Mouse (Mus musculus) megakaryocyte, adult 5-6 weeks (primary cell): ENCODE data around the gene Olfr1057. TPM values are rescaled to one million over a fixed set of nuclear protein-coding genes. Genes with fewer than 3 reads are reported as not detected.
"Not testable (repeated sequence)": the region's sequence is repeated elsewhere in the genome, so short reads cannot be mapped to it uniquely, and the experiment has no call there.

ENCODE experiments used
- ATAC-seq: 2 replicates; pipeline ENCODE4 v1.8.0; 2016; ENCODE audit warnings: mild to moderate bottlenecking, inconsistent platforms; ENCODE audit not compliant: poor library complexity, severe bottlenecking
- total RNA-seq, 2 experiments: library from RNA; stranded (forward) in 1 of 2; stranded (reverse) in 1 of 2; fragments of 153-499, 151-499 nt in 1 of 2; fragments of 221-1000, 200-1000 nt in 1 of 2; gene quantifications; 2 replicates each; pipeline versions ENCODE4 v1.2.3 to v1.2.4; 2015 to 2017

The Olfr1057 gene
- total RNA-seq (2015): not detected in 2 replicates
- total RNA-seq (2017): not detected in 2 replicates

DNA sequence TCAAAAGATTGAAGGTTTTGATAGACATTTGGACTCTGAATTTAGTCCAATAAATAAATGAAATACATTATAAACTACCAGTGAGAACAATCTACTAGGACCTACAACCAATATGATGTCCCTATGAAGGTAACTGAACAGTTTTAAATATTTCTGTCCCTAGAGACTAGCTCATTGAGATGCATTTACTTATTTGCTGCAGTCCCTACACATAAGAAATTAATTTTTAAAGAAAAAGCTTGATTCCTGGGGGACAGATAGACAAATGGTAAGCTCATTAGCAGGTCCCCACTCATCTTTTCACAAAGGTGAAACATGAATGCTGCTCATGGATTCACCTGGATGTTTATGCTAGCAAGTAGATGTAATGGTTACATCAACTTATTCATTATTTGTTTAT lies at the start of gene Olfr1057:
TSS of gene Olfr1057 (minus strand) at position 101 of the 400 bp plus-strand sequence.
- ATAC-seq: no peak

DNA sequence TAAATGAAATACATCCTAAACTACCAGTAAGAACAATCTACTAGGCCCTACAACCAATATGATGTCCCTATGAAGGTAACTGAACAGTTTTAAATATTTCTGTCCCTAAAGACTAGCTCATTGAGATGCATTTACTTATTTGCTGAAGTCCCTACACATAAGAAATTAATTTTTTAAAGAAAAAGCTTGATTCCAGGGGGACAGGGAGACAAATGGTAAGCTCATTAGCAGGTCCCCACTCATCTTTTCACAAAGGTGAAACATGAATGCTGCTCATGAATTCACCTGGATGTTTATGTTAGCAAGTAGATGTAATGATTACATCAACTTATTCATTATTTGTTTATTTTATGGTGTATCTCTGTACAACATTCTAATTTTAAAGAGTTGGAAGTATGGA lies 48.5 kb upstream of the Olfr1057 start, which contains the start of gene Olfr1062:
TSS of gene Olfr1062 (minus strand) at position 101 of the 400 bp plus-strand sequence.
- not testable (repeated sequence) for ATAC-seq

DNA sequence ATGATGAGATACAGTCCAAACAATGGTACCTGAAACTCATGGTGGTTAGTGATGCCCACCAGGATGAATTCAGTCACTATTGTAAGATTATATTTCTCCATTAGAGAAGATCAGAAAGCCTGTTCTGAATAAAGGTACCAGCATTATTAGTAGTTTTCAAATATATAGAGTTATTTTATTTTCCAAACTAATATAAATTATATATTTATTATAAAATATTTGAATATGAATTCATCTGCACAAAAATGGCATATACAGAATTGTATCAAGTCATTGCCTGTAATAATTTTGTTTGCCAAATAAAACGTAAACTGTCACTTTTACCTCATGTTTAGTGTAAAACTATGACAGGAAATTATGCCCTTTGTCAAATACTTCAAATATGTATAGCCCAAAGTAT lies 35.8 kb upstream of the Olfr1057 start, which contains the start of gene Olfr1061:
TSS of gene Olfr1061 (minus strand) at position 101 of the 400 bp plus-strand sequence.
- ATAC-seq: no peak

DNA sequence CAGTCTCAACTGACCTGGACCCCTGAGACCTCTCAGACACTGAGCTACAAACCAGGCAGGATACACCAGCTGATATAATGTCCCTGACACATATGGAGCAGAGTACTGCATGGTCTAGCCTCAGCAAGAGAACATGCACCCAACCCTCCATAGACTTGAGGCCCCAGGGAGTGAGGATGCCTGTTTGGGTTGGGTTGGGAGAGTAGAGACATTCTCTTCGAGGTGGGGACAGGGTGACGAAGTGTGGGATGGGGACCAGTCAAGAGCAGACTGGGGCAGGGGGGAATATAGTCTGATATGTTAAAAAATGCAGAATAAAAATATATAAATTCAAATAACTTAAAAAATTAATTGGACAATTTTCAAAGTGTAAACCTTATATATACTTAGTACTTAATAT lies 16.9 kb upstream of the Olfr1057 start:
- ATAC-seq: no peak

DNA sequence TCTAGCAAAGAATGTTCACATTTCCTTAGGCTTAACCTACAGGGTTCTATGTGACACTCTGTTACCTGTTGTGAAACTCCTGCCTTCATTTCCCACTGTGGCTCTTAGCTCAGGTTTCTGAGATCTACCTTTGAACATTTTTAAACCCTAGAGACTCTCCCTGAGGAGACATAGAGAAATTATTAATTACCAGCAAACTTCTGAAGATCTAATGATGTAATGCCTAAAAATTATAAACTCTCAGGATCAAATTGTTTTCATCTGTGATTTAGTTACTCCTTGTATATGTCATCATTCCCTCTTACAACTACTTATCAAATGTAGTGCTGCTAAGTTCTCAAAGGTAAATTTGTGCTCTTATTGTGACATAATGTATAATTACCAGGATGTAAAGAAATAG lies 10.3 kb upstream of the Olfr1057 start, which contains the start of gene Olfr1058:
TSS of gene Olfr1058 (minus strand) at position 101 of the 400 bp plus-strand sequence.
- not testable (repeated sequence) for ATAC-seq

DNA sequence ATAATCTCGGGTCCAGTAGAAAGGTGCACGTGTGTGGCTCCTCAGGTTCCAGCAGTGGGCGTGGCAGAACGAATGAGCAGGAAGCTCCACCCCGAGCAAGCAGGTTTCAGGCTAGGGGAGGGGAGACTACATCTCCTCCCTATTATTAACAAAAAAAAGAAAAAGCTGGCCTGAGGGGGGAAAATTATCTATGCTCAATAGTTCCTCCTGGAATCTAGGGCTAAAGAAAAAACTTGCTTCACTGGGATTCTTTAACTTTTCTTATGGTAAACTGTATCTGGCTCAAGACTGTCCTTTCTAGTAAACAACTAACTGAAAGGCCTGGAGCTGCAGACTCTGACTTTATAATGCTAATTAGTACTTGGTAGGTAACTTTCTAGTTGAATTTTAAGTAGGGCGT lies 11.9 kb downstream of the Olfr1057 start:
- not testable (repeated sequence) for ATAC-seq

DNA sequence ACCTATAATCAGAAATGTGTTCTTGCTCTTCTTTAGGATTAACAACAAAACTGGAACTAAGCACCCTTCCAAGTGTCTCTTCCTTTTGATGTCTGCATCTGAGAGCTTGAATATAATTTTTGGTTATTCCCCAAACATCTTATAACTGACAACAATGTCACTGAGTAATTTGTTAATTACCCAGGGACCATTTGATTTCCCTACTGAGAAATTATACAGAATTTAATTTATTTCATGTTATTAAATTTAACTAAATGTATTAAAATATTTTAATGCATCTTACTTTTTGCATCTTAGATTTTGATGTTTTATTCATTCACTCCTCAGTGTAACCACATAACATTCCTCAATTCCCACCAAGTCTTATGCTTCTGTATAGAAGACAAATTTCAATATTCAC lies 15.8 kb downstream of the Olfr1057 start, which contains the start of gene Olfr1056:
TSS of gene Olfr1056 (minus strand) at position 101 of the 400 bp plus-strand sequence.
- ATAC-seq: no peak

DNA sequence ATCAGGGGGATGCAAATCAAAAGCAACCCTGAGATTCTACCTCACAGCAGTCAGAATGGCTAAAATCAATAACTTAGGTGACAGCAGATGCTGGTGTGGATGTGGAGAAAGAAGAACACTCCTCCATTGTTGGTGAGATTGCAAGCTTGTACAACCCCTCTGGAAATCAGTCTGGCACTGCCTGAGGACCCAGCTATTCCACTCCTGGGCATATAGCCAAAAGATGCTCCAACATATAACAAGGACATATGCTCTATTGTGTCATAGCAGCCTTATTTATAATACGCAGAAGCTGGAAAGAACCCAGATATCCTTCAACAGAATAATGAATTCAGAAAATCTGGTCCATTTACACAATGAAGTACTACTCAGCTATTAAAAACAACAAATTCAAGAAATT lies 26.4 kb downstream of the Olfr1057 start:
- not testable (repeated sequence) for ATAC-seq

DNA sequence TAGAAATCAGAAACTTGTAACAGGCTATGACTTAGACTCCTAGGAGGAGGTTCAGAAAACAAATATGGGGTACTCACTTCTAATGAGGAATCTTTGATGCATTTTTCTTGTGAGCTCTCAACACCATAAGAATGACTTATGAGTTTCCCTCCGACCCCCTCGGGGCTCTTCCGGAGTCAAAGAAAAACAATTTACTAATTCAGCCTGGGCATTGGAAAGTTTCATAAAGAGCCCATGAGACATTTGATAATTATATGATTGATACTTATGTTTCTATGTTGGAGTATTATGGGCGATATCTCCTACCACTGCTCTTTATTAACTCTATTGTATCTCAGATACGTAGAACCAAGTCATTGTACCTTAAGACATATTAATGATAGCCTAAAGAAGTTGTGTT lies 28.0 kb downstream of the Olfr1057 start, which contains the start of gene Olfr1055:
TSS of gene Olfr1055 (minus strand) at position 101 of the 400 bp plus-strand sequence.
- ATAC-seq: no peak

DNA sequence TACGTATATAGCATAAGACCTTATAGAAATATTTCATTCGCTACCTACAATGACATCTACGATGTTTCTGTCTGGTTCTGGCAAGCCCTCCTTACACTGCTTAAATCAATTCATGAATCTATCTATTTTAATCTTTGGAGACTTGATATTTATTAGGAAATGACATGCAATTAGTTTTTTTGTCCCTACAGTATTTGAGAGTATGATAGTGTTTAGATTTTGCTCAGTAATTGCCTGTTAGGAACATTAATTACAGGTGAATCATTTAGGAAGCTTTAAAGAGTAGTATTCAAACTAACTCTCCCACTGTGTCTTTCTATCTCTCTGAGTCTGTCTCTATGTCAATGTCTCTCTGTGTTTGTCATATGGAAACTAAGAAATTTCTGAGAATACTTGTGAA lies 42.9 kb downstream of the Olfr1057 start, which contains the start of gene Olfr1054:
TSS of gene Olfr1054 (minus strand) at position 101 of the 400 bp plus-strand sequence.
- no peak for ATAC-seq

Other genes starting within 250 kb of the Olfr1057 start
- not detected in 2 replicates for gene Olfr1039, start 242.5 kb downstream of the Olfr1057 start, total RNA-seq (2015)
- not detected in 2 replicates for gene Olfr1039, start 242.5 kb downstream of the Olfr1057 start, total RNA-seq (2017)
- gene Olfr1040, start 231.7 kb downstream of the Olfr1057 start, total RNA-seq (2015): not detected in 2 replicates
- not detected in 2 replicates for gene Olfr1040, start 231.7 kb downstream of the Olfr1057 start, total RNA-seq (2017)
- not detected in 2 replicates for gene Olfr1042, start 216.6 kb downstream of the Olfr1057 start, total RNA-seq (2015)
- gene Olfr1042, start 216.6 kb downstream of the Olfr1057 start, total RNA-seq (2017): not detected in 2 replicates
- not detected in 2 replicates for gene Olfr1043, start 210.9 kb downstream of the Olfr1057 start, total RNA-seq (2015)
- not detected in 2 replicates for gene Olfr1043, start 210.9 kb downstream of the Olfr1057 start, total RNA-seq (2017)
- gene Olfr1044, start 200.6 kb downstream of the Olfr1057 start, total RNA-seq (2015): not detected in 2 replicates
- gene Olfr1044, start 200.6 kb downstream of the Olfr1057 start, total RNA-seq (2017): not detected in 2 replicates
- gene Olfr52, start 192.7 kb downstream of the Olfr1057 start, total RNA-seq (2015): not detected in 2 replicates
- gene Olfr52, start 192.7 kb downstream of the Olfr1057 start, total RNA-seq (2017): not detected in 2 replicates
- gene Olfr1045, start 175.4 kb downstream of the Olfr1057 start, total RNA-seq (2015): not detected in 2 replicates
- not detected in 2 replicates for gene Olfr1045, start 175.4 kb downstream of the Olfr1057 start, total RNA-seq (2017)
- not detected in 2 replicates for gene Olfr1046, start 159.1 kb downstream of the Olfr1057 start, total RNA-seq (2015)
- gene Olfr1046, start 159.1 kb downstream of the Olfr1057 start, total RNA-seq (2017): not detected in 2 replicates
- gene Olfr1047, start 147.0 kb downstream of the Olfr1057 start, total RNA-seq (2015): not detected in 2 replicates
- gene Olfr1047, start 147.0 kb downstream of the Olfr1057 start, total RNA-seq (2017): not detected in 2 replicates
- not detected in 2 replicates for gene Olfr1048, start 138.1 kb downstream of the Olfr1057 start, total RNA-seq (2015)
- not detected in 2 replicates for gene Olfr1048, start 138.1 kb downstream of the Olfr1057 start, total RNA-seq (2017)
- not detected in 2 replicates for gene Olfr1049, start 120.1 kb downstream of the Olfr1057 start, total RNA-seq (2015)
- 0.37 TPM in 1 of 2 replicates, not detected in the other for gene Olfr1049, start 120.1 kb downstream of the Olfr1057 start, total RNA-seq (2017)
- gene Olfr1051, start 99.3 kb downstream of the Olfr1057 start, total RNA-seq (2015): not detected in 2 replicates
- not detected in 2 replicates for gene Olfr1051, start 99.3 kb downstream of the Olfr1057 start, total RNA-seq (2017)
- not detected in 2 replicates for gene Olfr1052, start 85.9 kb downstream of the Olfr1057 start, total RNA-seq (2015)
- not detected in 2 replicates for gene Olfr1052, start 85.9 kb downstream of the Olfr1057 start, total RNA-seq (2017)
- not detected in 2 replicates for gene Olfr1053, start 63.1 kb downstream of the Olfr1057 start, total RNA-seq (2015)
- gene Olfr1053, start 63.1 kb downstream of the Olfr1057 start, total RNA-seq (2017): not detected in 2 replicates
- not detected in 2 replicates for gene Olfr1054, start 43.0 kb downstream of the Olfr1057 start, total RNA-seq (2015)
- not detected in 2 replicates for gene Olfr1054, start 43.0 kb downstream of the Olfr1057 start, total RNA-seq (2017)
- gene Olfr1055, start 28.1 kb downstream of the Olfr1057 start, total RNA-seq (2015): not detected in 2 replicates
- not detected in 2 replicates for gene Olfr1055, start 28.1 kb downstream of the Olfr1057 start, total RNA-seq (2017)
- gene Olfr1056, start 15.9 kb downstream of the Olfr1057 start, total RNA-seq (2015): not detected in 2 replicates
- gene Olfr1056, start 15.9 kb downstream of the Olfr1057 start, total RNA-seq (2017): not detected in 2 replicates
- not detected in 2 replicates for gene Olfr1058, start 10.2 kb upstream of the Olfr1057 start, total RNA-seq (2015)
- gene Olfr1058, start 10.2 kb upstream of the Olfr1057 start, total RNA-seq (2017): not detected in 2 replicates
- not detected in 2 replicates for gene Olfr1061, start 35.7 kb upstream of the Olfr1057 start, total RNA-seq (2015)
- gene Olfr1061, start 35.7 kb upstream of the Olfr1057 start, total RNA-seq (2017): not detected in 2 replicates
- not detected in 2 replicates for gene Olfr1062, start 48.4 kb upstream of the Olfr1057 start, total RNA-seq (2015)
- gene Olfr1062, start 48.4 kb upstream of the Olfr1057 start, total RNA-seq (2017): not detected in 2 replicates
- gene Olfr1065, start 72.2 kb upstream of the Olfr1057 start, total RNA-seq (2015): not detected in 2 replicates
- not detected in 2 replicates for gene Olfr1065, start 72.2 kb upstream of the Olfr1057 start, total RNA-seq (2017)
- not detected in 2 replicates for gene Olfr1066, start 77.9 kb upstream of the Olfr1057 start, total RNA-seq (2015)
- gene Olfr1066, start 77.9 kb upstream of the Olfr1057 start, total RNA-seq (2017): not detected in 2 replicates
- not detected in 2 replicates for gene Olfr228, start 109.0 kb upstream of the Olfr1057 start, total RNA-seq (2015)
- not detected in 2 replicates for gene Olfr228, start 109.0 kb upstream of the Olfr1057 start, total RNA-seq (2017)
- not detected in 2 replicates for gene Olfr1076, start 130.1 kb upstream of the Olfr1057 start, total RNA-seq (2015)
- not detected in 2 replicates for gene Olfr1076, start 130.1 kb upstream of the Olfr1057 start, total RNA-seq (2017)
- gene Olfr1079, start 164.1 kb upstream of the Olfr1057 start, total RNA-seq (2015): not detected in 2 replicates
- gene Olfr1079, start 164.1 kb upstream of the Olfr1057 start, total RNA-seq (2017): not detected in 2 replicates
- not detected in 2 replicates for gene Olfr1080, start 179.8 kb upstream of the Olfr1057 start, total RNA-seq (2015)
- not detected in 2 replicates for gene Olfr1080, start 179.8 kb upstream of the Olfr1057 start, total RNA-seq (2017)
- not detected in 2 replicates for gene Olfr1082, start 220.6 kb upstream of the Olfr1057 start, total RNA-seq (2015)
- not detected in 2 replicates for gene Olfr1082, start 220.6 kb upstream of the Olfr1057 start, total RNA-seq (2017)